Mouse (Mus musculus): ENCODE measurements around the gene Lypla2. TPM values are rescaled to one million over a fixed set of nuclear protein-coding genes. Genes with fewer than 3 reads are reported as not detected.

Lypla2 gene
- total and polyA plus RNA-seq, 3 experiments: 54.9 to 91.8 (median 57.2) TPM

DNA sequence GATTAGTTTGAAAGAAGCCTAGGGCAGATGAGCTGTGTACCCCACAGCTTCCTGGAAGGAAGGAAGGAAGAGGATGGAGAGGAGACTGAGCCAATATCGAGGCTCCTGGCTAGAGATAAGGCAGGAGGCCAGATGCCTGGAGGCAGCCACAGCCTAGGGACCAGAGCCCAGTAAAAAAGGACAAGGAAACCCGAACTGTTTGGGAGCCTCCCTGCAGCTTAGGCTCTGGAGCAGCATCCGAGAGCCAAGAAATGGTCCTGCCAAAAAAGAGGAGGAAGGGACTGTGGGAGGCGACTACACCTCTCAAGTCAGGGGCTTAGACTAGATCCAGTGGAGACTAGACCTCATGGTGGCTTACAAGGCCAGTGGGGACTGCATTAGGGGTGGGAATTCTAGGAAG is 29.0 kb downstream of the Lypla2 start:
- in situ Hi-C loops (cut with MboI; ENCODE audit: low pct_ligation_motif_present, low pct_unique_long_range_greater_than_20kb, low sequenced_read_pairs) (loop anchor here (10.0 kb wide), 1 partner anchor 59 kb away; no protein-coding TSS in a partner anchor), dilution Hi-C loops (cut with MboI; ENCODE audit: extremely low pct_ligation_motif_present, extremely low pct_unique_long_range_greater_than_20kb, low sequenced_read_pairs) (no loop called here)
- Histone ChIP-seq H3K4me1 (ENCODE audit: control insufficient read depth in 1 of 2, insufficient read depth in 2 of 2) (peaks cover 3 to 30% of the 10 kb centered on the region in 2 experiments; a peak in 3 of 4 replicates), H3K27me3 (replicated peaks) (no peaks in the 10 kb centered on the region), H3K36me3 (replicated peaks in 1 of 2; ENCODE audit: control insufficient read depth in 1 of 2, insufficient read depth in 1 of 2, low read length in 1 of 2) (peaks cover 25 to 44% of the 10 kb centered on the region in 2 experiments), H3K79me2 (replicated peaks; ENCODE audit: control insufficient read depth, extremely low read depth, insufficient read depth, poor library complexity, severe bottlenecking) (no peaks in the 10 kb centered on the region), H3K9me3 (replicated peaks; ENCODE audit: low read length) (no peaks in the 10 kb centered on the region), H3K27ac (ENCODE audit: insufficient read depth, low read depth) (no peak overlapping the region), H3K4me2 (ENCODE audit: insufficient read depth, low read depth, poor library complexity, severe bottlenecking) (no peak overlapping the region), H3K9ac (ENCODE audit: insufficient read depth, low read depth) (no peak overlapping the region), H3K4me3 (replicated peaks in 1 of 3; ENCODE audit: low read depth in 2 of 3, low read length in 2 of 3, poor library complexity in 1 of 3) (no peak overlapping the region)
- TF ChIP-seq TBP (conservative IDR thresholded peaks at IDR 0.05; ENCODE audit: low read depth, low read length) (no peak), ZKSCAN1 (IDR thresholded peaks at IDR 0.05; ENCODE audit: borderline replicate concordance, low read depth, low read length) (no peak)
- no peak for DNase-seq (ENCODE audit: extremely low read depth)

DNA sequence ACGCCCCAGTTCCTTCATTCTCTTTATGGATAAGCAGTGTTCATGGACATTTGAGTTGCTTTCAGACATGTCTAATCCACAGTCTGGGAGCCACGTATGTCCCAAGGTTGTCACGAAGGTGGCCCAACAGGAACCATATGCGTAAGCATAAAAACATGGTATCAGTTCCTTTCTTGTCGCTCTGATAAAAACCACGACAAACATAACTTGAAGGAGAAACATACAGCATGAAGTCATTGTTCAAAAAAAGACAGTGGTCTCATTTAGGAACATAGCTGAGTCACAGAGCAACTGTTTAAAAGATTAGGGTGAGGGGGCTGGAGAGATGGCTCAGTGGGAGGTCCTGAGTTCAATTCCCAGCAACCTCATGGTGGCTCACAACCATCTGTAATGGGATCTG is 30.2 kb downstream of the Lypla2 start:
- no peak overlapping the region for H3K27ac ChIP-seq (ENCODE audit: insufficient read depth, low read depth)
- no peaks in the 10 kb centered on the region for H3K9me3 ChIP-seq (replicated peaks; ENCODE audit: low read length)
- H3K9ac ChIP-seq (ENCODE audit: insufficient read depth, low read depth): no peak overlapping the region
- in situ Hi-C loops (cut with MboI; ENCODE audit: low pct_ligation_motif_present, low pct_unique_long_range_greater_than_20kb, low sequenced_read_pairs) (loop anchor here (10.0 kb wide), 1 partner anchor 57 kb away; no protein-coding TSS in a partner anchor), dilution Hi-C loops (cut with MboI; ENCODE audit: extremely low pct_ligation_motif_present, extremely low pct_unique_long_range_greater_than_20kb, low sequenced_read_pairs) (no loop called here)
- H3K4me2 ChIP-seq (ENCODE audit: insufficient read depth, low read depth, poor library complexity, severe bottlenecking): no peak overlapping the region
- no peaks in the 10 kb centered on the region for H3K27me3 ChIP-seq (replicated peaks)
- TF ChIP-seq CTCF (conservative IDR thresholded peaks at IDR 0.05 in 1 of 2, IDR thresholded peaks at IDR 0.05 in 1 of 2; ENCODE audit: low read depth in 2 of 2, low read length in 2 of 2) (no peak), MEF2A (IDR thresholded peaks at IDR 0.05; ENCODE audit: borderline replicate concordance, low read depth, low read length) (peak; percentile 70; the same call in 1 of the 2 replicates), MAFK (IDR thresholded peaks at IDR 0.05; ENCODE audit: insufficient replicate concordance, low read length) (no peak), E2F4 (IDR thresholded peaks at IDR 0.05; ENCODE audit: insufficient replicate concordance, low read depth, low read length) (no peak), MAX (IDR thresholded peaks at IDR 0.05; ENCODE audit: low read length) (no peak), ZC3H11A (IDR thresholded peaks at IDR 0.05; ENCODE audit: low read depth, low read length) (no peak), TBP (conservative IDR thresholded peaks at IDR 0.05; ENCODE audit: low read depth, low read length) (no peak), JUN (IDR thresholded peaks at IDR 0.05; ENCODE audit: insufficient read depth, low read depth, low read length) (peak; percentile 61), MAZ (IDR thresholded peaks at IDR 0.05; ENCODE audit: low read depth, low read length) (no peak), GABPA (IDR thresholded peaks at IDR 0.05; ENCODE audit: insufficient replicate concordance, low read depth, low read length) (no peak), USF1 (IDR thresholded peaks at IDR 0.05; ENCODE audit: low read depth, low read length) (no peak), IRF4 (IDR thresholded peaks at IDR 0.05; ENCODE audit: low read depth, low read length) (no peak), KAT2A (IDR thresholded peaks at IDR 0.05; ENCODE audit: insufficient replicate concordance, low read length) (no peak), SIN3A (IDR thresholded peaks at IDR 0.05; ENCODE audit: low read length) (no peak), USF2 (conservative IDR thresholded peaks at IDR 0.05; ENCODE audit: low read depth, low read length) (no peak), NRF1 (IDR thresholded peaks at IDR 0.05; ENCODE audit: low read depth, low read length) (no peak)
- peaks cover 27 to 50% of the 10 kb centered on the region in 2 experiments for H3K36me3 ChIP-seq (replicated peaks in 1 of 2; ENCODE audit: control insufficient read depth in 1 of 2, insufficient read depth in 1 of 2, low read length in 1 of 2)
- H3K4me3 ChIP-seq (replicated peaks in 1 of 3; ENCODE audit: low read depth in 2 of 3, low read length in 2 of 3, poor library complexity in 1 of 3): no peak overlapping the region
- H3K4me1 ChIP-seq (ENCODE audit: control insufficient read depth in 1 of 2, insufficient read depth in 2 of 2): peaks cover 3 to 20% of the 10 kb centered on the region in 2 experiments; a peak in 3 of 4 replicates
- DNase-seq (ENCODE audit: extremely low read depth): no peak
- H3K79me2 ChIP-seq (replicated peaks; ENCODE audit: control insufficient read depth, extremely low read depth, insufficient read depth, poor library complexity, severe bottlenecking): no peaks in the 10 kb centered on the region
